Mouse (Mus musculus): Measurements from ENCODE around the gene Slc38a3.

Gene Slc38a3

GRCm38 (mm10) chr9:107674609-107675429 is 5.5 kb upstream of the Slc38a3 start:
- in situ Hi-C loops (cut with MboI; ENCODE audit: low pct_unique_long_range_greater_than_20kb in 1 of 2, low sequenced_read_pairs in 2 of 2, unreplicated experiment in 1 of 2): loop anchor here in 1 of 2 experiments (5.0 kb wide), 1 partner anchor 73 kb away; no protein-coding TSS in a partner anchor

DNA sequence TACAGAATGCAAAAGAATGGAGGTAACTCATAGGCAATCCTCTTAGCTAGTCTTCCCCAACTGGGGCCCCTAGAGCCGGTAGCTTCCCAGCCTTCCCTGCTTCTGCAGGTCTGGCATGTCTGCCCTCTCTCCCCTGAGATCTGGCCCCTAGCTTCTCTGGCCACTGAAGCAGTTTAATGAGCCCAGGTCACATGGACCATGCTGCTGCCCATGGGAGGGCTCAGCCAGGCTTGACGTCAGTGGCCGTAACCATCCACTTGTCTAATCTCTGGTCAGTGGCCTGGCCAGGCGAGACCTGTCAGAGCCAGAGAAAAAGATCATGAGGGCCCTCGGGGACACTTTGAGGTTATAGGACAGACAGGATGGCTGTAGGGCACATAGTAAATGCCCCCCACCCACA is 929 bp upstream of the Slc38a3 start:
- in situ Hi-C loops (cut with MboI; ENCODE audit: low pct_unique_long_range_greater_than_20kb in 1 of 2, low sequenced_read_pairs in 2 of 2, unreplicated experiment in 1 of 2): no loop called here

DNA sequence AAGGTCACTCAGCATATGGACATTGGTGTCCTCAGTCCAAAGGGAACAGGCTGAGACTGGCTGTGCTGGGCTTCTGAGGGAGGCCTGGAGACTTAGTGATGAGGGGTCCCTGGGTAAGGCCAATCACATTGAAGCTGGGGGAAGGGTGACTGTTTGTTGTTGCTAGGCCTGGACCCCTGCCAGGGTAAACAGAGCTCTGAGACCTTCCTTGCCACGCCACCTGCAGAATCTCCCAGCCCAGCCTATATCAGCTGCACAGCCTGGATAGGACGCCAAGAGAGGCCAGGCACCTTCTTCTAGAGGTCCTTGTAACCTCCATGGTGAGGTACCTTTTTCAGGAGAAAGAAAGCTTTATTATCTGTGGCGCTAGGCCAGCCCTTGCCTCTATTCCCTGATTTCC is 414 bp downstream of the Slc38a3 start:
- in situ Hi-C loops (cut with MboI; ENCODE audit: low pct_unique_long_range_greater_than_20kb in 1 of 2, low sequenced_read_pairs in 2 of 2, unreplicated experiment in 1 of 2): no loop called here

- in situ Hi-C loops (cut with MboI; ENCODE audit: low pct_unique_long_range_greater_than_20kb in 1 of 2, low sequenced_read_pairs in 2 of 2, unreplicated experiment in 1 of 2): no loop called here
These were observed 1.3 kb downstream of the Slc38a3 start for GRCm38 (mm10) chr9:107668011-107668410.

DNA sequence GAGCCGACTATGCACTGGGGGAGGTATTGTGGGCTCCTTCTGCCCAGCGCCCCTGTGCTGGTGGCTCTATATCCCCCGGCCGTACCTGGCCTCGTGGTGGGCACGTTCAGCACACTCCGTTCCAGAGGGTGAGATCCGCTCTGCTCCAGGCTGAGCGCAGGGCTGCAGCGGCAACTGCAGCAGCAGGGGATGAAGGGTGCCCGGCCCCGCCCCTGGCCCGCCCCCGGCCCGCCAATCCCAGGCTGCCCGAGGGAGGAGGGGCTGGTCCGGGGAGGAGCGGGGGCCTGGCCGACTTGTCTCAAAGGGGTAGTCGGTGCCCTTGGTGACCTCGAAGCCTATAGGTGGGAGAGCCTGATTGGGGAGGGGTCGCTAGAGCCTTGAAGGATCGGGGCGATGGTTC is 2.1 kb downstream of the Slc38a3 start:
- in situ Hi-C loops (cut with MboI; ENCODE audit: low pct_unique_long_range_greater_than_20kb in 1 of 2, low sequenced_read_pairs in 2 of 2, unreplicated experiment in 1 of 2): no loop called here

- in situ Hi-C loops (cut with MboI; ENCODE audit: low pct_unique_long_range_greater_than_20kb in 1 of 2, low sequenced_read_pairs in 2 of 2, unreplicated experiment in 1 of 2): no loop called here
These were observed 2.6 kb downstream of the Slc38a3 start for GRCm38 (mm10) chr9:107666751-107667205.

DNA sequence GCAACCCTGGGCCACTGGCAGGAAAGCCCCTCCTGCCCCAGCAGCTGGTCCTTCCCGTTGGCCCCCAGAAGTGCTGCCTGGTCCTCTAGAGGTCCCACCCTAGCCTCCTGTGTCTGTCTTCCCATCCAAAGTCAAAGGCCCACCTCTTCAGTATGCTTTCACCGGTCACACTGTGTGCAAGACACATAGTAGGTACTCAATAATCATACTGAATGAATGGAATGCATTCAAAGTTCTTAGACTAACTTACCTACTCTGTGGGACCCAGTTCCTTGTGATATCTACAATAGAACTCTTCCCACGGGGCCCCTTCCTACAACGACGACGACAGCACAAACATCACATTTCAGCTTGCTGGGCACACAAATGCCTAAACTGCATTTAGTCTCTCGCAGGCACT is 4.0 kb downstream of the Slc38a3 start:
- in situ Hi-C loops (cut with MboI; ENCODE audit: low pct_unique_long_range_greater_than_20kb in 1 of 2, low sequenced_read_pairs in 2 of 2, unreplicated experiment in 1 of 2): no loop called here

DNA sequence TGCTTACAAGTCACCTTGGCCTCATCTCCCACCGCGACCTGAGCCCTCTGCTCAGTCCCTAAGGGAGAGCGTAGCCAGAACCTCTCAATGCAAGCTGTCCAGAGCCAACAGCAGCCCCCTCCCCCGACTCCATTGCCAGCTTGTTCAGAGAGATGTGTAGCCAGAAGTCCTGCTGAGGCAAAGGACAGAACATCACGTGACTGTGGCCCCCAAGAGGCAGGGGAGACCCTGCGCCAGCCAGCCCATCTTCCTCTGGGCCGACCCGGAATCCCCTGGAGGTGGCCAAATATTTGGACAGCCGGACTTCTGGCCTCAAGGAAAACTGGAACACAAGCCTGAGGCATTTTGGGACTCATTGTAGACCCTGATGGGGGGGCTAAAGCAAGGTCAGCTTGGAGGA is 5.8 kb downstream of the Slc38a3 start:
- in situ Hi-C loops (cut with MboI; ENCODE audit: low pct_unique_long_range_greater_than_20kb in 1 of 2, low sequenced_read_pairs in 2 of 2, unreplicated experiment in 1 of 2): no loop called here

GRCm38 (mm10) chr9:107662342-107662741 is 7.0 kb downstream of the Slc38a3 start:
- in situ Hi-C loops (cut with MboI; ENCODE audit: low pct_unique_long_range_greater_than_20kb in 1 of 2, low sequenced_read_pairs in 2 of 2, unreplicated experiment in 1 of 2): no loop called here

DNA sequence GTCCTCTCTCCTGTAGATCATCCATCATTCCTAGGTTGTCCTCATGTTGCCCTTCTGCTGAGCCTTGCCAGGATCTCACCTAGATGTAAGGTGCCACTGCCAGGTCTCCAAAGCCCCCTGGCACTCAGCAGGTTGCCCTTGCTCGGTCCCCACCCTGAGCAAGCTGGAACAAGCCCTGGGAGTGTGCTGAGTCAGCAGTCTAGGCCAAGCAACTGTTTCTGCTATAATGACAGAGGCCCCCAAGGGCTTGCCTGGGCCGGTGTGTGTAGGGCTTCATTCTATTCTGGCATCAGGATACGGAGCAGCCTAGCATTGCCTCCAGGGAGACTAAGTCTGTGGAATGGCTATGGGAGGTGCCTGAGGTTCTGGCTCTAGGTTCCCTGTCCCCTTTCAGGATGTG is 8.6 kb downstream of the Slc38a3 start:
- in situ Hi-C loops (cut with MboI; ENCODE audit: low pct_unique_long_range_greater_than_20kb in 1 of 2, low sequenced_read_pairs in 2 of 2, unreplicated experiment in 1 of 2): no loop called here

- in situ Hi-C loops (cut with MboI; ENCODE audit: low pct_unique_long_range_greater_than_20kb in 1 of 2, low sequenced_read_pairs in 2 of 2, unreplicated experiment in 1 of 2): no loop called here
These were observed 9.4 kb downstream of the Slc38a3 start for GRCm38 (mm10) chr9:107659961-107660360.

- in situ Hi-C loops (cut with MboI; ENCODE audit: low pct_unique_long_range_greater_than_20kb in 1 of 2, low sequenced_read_pairs in 2 of 2, unreplicated experiment in 1 of 2): no loop called here
These were observed 9.8 kb downstream of the Slc38a3 start for GRCm38 (mm10) chr9:107659551-107659950.

- in situ Hi-C loops (cut with MboI; ENCODE audit: low pct_unique_long_range_greater_than_20kb in 1 of 2, low sequenced_read_pairs in 2 of 2, unreplicated experiment in 1 of 2): no loop called here
These were observed 11.2 kb downstream of the Slc38a3 start for GRCm38 (mm10) chr9:107658096-107658495.

DNA sequence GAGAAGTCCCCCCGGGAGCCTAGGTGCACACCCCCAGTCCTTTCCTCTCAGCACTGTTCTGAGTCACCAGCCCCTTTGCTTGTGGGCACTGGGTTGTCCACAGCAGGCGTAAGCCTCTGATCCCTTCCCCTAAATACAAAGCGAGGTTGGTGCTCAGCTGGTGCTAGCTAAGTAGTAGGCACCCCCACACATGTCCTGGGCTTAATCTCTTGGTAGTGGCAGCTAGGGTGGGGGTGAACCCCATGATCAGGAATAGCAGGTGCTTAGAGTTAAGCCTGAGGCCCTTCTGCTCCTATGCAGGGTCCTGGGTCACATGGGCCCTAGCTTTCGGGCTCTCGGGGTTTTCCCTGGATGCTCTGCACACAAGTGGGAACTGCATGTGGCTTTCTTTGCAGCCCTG is 12.2 kb downstream of the Slc38a3 start:
- in situ Hi-C loops (cut with MboI; ENCODE audit: low pct_unique_long_range_greater_than_20kb in 1 of 2, low sequenced_read_pairs in 2 of 2, unreplicated experiment in 1 of 2): no loop called here

DNA sequence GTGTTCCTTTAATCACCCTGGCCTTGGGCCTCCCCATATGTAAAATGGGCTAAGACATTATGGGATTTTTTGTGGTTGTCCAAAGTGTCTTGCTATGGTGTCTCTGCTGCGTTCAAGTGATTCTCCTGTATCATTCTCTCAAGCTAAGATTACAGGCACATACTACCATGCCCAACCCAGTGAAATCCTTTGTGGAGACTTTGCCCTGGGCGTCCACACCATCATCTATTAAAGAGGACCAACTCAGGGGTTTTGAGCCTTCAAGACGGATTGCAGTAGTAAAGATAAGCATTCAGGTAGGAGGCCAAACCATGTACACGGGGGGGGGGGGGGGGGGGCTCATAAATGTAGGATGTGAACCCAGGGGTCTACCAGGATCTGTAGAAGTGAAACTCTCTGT is 14.7 kb downstream of the Slc38a3 start:
- in situ Hi-C loops (cut with MboI; ENCODE audit: low pct_unique_long_range_greater_than_20kb in 1 of 2, low sequenced_read_pairs in 2 of 2, unreplicated experiment in 1 of 2): no loop called here

DNA sequence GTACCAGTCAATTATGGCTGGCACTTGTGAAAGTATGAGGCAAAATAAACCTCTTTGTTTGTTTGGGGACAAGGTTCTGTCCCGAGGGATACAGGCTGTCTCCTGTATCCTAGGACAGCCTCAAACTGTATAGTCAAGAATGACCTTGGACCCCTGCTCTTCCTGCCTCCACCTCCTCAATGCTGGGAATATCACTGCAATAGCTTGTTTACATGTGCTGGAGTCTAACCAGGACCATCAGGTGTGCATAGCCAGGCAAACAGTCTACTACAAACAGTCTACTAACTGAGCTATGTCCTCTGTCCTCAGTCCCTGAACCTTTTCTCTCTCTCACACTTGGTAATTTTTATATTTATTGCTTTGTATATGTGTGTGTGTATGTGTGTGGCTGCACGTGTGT is 15.9 kb downstream of the Slc38a3 start:
- in situ Hi-C loops (cut with MboI; ENCODE audit: low pct_unique_long_range_greater_than_20kb in 1 of 2, low sequenced_read_pairs in 2 of 2, unreplicated experiment in 1 of 2): no loop called here

- in situ Hi-C loops (cut with MboI; ENCODE audit: low pct_unique_long_range_greater_than_20kb in 1 of 2, low sequenced_read_pairs in 2 of 2, unreplicated experiment in 1 of 2): no loop called here
These were observed 18.4 kb downstream of the Slc38a3 start for GRCm38 (mm10) chr9:107650708-107651481.

DNA sequence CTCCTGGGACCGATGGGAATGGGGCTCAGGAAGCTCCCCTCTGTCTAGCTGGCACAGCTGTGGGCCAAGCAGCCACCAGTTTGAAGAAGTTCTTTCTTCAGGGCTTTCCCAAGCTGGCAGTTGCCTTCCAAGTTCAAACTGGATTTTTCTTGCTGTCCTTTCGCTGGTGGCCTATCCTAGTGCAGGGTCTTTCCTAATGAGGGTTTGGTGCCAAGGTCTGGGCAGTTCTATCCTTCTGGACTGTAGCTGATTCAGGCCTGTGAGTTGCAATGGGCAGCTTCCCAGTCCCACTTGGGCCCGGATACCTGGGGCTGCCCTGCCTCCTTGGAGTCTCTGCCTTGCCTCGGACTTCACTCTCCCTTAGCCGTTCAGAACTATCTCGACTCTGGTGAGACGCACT is 19.1 kb downstream of the Slc38a3 start:
- in situ Hi-C loops (cut with MboI; ENCODE audit: low pct_unique_long_range_greater_than_20kb in 1 of 2, low sequenced_read_pairs in 2 of 2, unreplicated experiment in 1 of 2): no loop called here

DNA sequence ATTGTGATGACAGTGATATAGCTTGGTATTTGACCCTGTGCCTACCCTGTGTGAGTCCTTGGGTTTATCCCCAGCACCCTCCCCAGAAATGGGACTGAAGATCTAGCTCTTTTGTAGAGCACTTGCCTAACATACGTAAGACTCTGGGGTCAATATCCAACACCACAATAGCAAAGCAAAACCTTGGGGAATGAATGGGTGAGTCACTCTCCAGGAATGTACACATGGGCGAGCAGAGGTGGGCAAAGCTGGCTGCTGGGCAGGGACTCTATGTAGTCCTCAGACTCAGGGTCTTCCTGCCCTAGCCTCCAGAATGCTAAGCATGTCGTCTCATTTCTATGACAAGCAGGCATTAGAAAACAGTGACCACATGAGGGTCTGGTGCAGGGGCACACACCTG is 20.6 kb downstream of the Slc38a3 start:
- in situ Hi-C loops (cut with MboI; ENCODE audit: low pct_unique_long_range_greater_than_20kb in 1 of 2, low sequenced_read_pairs in 2 of 2, unreplicated experiment in 1 of 2): no loop called here

- in situ Hi-C loops (cut with MboI; ENCODE audit: low pct_unique_long_range_greater_than_20kb in 1 of 2, low sequenced_read_pairs in 2 of 2, unreplicated experiment in 1 of 2): no loop called here
These were observed 22.4 kb downstream of the Slc38a3 start for GRCm38 (mm10) chr9:107646975-107647374.
